Mouse (Mus musculus) thymus, postnatal 25 days (tissue): ENCODE measurements around the gene Smyd3.
A peak's percentile ranks its signal among the peaks of the same experiment; 100 is the strongest.
"Not testable (repeated sequence)": the region's sequence is repeated elsewhere in the genome, so short reads cannot be mapped to it uniquely, and the experiment has no call there.

Experiments
- DNase-seq: peaks from one replicate; pipeline ENCODE4 v3.0.0; 2022

Smyd3 gene

DNA sequence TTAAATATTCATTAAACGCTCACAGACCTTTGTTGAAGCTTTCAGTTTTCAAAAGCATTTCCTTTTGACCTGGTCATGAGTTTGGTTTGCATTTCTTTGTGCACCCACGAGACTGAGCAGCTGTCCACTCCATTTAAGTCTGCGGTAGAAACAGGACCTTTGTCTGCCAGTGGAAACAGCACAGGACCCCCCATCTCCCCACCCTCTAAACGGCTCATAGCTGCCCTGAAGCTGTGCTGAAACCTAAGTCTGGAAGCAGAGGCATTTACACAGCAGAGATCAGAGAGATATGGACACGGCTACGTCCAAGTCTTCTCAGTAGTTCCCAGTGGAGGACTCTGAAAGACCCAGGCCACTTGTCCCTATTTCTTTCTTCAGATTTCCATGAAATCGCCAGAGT is 305.5 kb downstream of the Smyd3 start:
- no peak for DNase-seq

DNA sequence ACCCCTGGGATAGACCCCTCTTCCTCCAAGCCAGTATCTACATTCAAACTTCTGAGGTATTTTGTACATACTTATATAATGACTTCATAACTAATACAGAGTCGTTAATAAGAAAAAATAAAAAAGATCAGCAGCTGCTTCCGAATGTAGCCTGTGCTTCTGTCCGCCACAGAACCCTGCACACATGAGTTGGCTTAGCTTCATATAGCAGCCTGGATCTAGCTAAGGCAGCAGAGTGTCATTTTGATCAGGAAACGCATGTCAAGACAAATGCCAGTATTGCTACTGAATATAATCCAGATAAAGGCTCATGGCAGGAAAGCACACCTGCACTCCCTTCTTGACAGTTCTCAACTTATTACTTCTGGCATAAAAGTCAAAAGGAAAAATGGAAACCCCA is 306.5 kb downstream of the Smyd3 start:
- DNase-seq = no peak

DNA sequence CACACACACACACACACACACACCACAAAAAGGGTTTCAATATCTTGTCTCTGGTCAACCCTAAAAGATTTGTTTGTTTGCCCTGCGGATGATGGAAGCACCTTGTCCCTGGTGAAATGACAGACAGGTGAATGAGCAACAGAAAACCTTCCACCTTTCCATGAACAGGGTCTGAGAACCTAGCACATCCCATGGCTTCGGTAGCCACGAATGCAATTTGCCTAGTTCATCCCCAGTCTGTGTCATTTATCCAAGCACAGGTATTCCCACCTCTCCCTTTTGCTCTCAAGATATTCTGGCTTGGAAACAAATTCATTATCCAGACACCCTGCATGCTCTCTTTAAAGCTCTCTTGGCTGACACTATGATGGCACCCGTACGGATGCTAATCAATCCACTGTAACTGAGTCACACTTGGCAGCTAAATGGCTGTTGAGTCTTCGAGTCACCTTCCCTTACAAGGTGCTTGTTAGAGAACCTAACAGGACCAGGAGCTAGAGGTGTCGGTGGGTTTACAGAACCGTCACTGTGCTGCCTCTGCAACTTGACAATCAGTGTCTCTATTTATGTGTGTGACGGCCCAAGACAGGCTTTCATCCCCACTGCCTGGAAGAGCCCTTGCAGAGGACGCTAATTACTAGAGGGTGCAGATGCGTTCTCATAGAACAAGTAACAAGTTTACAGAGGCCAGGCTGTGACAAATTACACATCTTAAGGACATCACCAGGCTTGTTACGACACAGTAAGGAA is 309.8 kb downstream of the Smyd3 start:
- no peak for DNase-seq

DNA sequence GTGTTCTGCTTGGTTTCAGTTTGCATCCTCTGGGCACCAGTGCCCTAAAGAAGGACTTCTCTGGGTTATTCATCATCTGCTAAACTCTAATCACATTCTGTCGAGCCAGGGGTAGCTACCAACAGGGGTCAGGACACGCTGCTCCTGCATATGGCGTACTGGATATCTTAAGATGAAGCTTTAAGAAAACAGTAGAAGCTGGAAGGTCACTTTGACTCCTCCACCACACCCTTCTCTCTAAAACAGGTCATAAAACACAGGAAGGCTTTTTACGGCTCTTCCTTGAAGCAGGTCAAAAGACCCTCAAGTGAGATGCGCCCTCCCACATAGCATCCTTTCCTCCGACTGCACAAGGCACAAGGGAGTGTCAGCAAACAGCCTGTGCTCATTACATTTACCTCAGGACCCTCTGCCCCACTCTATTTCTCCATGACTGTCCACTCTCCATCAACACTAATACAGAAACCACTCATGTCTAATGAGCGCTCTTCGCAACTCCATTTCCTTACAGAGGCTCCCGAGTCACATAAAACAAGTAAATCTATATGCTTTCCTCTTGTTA is 310.6 kb downstream of the Smyd3 start:
- DNase-seq = no peak

DNA sequence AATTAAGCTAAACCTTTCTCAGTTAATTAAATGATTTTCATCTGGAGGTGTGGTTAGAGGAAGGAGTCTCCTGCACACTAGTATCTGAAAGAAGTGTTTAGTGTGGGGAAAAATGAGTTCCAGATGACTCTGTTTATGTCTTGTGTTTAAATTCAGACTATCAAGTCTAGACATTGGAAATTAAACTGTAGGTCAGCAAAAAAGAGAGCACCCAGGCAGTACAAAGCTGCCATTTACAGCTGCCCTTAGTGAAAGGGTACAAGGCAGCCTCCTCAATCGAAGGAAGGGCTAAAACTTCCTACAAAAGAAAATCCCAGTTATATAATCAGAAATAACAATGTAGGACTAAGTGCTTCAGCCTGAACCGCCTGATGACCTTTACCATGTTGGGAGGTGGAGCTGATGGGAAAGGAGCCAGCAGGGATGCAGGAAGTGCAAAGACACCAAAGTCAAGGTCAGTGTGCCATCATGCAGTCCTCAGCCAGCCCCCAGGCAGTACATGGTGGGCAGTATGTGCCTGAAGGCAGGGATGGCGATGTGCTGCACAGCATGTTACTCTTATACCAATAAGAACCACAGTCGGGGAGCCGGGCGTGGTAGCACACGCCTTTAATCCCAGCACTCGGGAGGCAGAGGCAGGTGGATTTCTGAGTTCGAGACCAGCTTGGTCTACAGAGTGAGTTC is 319.2 kb downstream of the Smyd3 start:
- DNase-seq = no peak

DNA sequence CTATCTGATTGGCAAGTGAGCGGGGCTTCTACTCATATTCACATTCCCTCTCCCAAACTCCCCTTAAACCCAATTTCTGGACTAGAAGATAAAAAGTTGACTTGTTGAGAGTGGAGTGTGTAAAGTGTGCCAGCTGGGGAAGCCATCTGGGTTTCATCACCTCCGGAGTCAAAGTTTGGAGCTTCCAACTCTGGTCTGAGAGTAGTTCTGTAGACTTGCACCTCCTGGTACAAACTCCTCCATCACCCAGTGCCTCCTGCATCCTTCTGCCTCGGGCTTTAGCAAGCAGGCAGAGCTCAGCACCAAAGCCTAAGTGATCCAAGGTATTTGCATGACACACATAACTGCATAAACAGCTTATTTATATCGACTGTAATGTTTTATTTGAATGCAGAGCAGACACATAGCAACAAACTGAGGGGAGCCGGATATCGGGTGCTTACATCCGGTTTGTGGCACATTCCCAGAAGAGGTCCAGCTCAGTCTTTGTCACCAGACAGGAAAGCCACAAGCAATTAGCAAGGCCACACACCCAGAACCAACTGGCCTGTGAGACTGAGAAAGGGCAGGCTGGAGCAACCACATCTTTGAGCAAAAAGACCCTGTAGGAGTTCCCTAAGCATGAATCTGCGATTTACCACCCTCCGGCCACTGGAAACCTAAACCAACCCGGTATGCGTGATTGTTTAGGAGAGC is 319.9 kb downstream of the Smyd3 start:
- no peak for DNase-seq

DNA sequence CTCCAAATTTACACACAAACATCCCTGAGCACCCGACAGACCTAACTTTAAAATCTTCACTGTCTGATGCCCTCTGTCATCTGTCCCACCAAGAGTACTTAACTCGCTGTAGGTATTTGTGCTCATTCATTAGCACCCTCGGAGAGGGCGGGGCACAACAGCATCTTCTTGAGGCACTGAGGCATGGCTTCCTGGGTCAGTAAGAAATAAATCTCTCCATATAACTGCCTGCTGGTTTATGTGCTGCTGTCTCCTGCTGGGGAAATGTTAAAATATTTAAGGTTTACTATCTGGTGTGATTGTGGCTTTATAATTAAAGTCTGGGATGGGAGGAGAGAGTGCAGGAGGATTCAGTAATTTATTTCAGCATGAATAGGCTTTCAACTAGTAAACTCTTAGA is 320.7 kb downstream of the Smyd3 start:
- DNase-seq = no peak

DNA sequence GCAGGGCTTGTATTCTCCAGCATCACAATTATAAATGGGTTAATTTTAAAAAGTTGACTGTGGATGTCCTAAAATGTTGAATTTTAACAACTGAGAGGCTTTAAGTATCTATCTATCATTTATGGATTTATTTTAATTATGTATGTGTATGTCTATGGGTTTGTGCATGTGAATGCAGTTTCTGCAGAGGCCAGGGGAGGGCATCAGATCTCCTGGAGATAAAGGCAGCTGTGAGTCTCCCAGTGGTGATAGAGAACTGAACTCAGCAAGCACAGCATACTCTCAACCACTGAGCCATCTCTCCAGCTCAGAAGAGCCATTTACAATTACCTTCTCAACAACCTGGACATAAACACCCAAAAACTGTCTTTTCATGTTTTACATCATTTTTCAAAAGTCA is 321.4 kb downstream of the Smyd3 start:
- DNase-seq = peak; percentile 26

DNA sequence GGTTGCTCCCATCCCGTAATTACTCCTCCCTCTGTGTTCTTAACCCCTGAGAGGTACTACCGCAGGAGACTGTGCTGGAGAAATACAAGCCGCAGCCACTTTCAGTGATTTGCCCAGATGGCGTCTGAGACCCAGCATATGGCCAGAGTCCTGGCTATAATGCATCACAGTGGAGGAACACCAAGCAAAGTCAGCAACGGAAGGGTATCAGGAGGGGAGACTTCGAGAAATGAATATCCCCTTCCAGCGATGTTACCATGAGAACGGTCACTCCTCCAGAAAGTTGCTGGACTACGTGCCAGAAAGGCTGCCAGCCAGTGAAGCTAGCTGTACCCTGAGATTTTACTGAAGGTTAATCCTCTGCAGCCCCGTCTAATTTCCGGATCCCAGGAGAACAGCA is 325.1 kb downstream of the Smyd3 start:
- no peak for DNase-seq

DNA sequence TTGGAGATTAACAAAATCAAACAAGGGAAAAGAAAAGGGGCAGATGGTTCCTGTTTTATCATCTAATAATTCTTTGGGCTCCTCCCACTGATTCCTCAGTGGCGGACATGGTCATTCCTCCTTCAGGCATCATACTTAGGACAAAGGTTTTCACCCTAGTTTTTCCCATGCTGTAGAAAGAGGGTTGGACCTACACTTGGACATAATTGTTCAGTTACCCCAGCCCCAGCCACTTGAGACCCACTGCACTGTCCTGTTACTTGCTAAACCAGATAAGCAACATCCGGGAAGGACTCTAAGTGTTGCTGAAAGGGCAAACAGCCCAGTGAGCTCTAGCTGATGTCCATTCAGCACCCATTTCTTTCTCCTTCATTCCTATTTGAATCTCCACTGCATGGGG is 327.0 kb downstream of the Smyd3 start:
- no peak for DNase-seq

DNA sequence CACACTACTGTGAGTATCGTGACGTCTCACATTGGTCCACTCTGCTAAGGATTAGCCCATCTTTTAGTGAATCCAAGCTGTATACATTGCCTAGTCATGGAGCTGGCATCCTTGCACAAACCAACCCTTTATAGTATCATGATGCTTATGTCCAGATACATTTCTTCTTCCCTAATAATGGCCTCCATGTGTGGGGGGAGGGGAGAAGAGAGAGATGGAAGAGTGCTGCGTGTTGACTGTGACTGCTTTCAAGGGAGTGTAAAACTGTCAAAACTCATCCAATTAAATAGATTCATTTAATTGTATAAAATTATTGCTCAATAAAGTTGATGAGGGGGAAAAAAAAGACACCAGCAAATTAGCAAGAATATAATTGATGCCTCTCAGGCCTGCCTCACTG is 330.7 kb downstream of the Smyd3 start:
- no peak for DNase-seq

DNA sequence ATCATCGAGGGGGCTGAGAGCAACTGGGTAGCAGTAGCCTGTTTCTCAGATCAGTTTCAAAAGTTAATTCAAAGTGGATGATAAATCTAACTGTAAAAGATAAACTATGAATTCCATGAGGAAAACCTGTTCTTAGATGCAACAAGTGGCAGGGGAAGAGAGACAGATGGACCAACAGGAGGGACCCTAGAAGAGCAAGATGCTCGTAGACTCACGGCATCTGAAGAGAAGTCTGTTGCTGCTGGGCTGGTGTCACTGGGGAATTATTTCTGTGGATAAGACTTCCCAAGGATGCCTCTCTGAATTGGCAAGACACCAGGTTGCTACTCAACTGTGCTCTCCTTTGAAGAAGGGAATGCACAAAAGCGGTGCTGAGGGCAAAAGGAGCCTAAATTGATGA is 333.2 kb downstream of the Smyd3 start:
- DNase-seq = no peak

DNA sequence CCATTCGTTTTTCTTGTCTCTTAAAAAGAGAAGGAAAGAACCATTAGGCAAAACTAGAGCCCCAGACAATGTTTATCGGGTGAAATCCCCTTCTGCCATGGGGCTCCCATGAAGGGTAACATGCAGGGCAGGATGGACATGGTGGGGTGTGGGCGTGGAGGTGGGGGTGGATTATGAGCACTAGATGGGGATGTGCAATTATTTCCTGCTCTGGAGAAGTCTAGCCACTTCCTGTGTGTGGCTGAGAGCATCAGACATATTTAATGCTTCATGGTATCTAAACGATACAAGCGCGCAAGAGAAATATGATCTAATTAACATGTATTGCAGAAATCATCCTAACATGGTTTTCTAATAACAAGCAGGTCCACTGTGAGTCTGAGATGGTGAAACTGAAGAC is 334.3 kb downstream of the Smyd3 start:
- no peak for DNase-seq

DNA sequence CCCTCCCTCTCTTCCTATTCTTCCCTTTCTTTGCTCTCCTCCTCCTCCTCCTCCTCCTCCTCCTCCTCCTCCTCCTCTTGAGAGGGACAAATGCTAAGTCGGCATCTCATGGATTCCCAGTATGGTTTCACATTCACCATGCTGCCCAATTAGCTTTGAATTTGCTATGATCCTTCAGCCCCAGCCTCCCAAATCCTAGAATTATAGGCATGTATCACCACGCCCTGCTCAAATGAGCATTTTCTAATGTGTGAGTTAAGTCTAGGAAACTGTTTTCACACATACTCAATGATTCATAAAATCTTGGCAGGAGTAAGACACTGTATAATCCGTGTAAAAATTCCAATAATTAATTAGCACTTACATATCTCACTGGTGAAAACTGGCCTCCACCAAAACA is 337.3 kb downstream of the Smyd3 start:
- no peak for DNase-seq

DNA sequence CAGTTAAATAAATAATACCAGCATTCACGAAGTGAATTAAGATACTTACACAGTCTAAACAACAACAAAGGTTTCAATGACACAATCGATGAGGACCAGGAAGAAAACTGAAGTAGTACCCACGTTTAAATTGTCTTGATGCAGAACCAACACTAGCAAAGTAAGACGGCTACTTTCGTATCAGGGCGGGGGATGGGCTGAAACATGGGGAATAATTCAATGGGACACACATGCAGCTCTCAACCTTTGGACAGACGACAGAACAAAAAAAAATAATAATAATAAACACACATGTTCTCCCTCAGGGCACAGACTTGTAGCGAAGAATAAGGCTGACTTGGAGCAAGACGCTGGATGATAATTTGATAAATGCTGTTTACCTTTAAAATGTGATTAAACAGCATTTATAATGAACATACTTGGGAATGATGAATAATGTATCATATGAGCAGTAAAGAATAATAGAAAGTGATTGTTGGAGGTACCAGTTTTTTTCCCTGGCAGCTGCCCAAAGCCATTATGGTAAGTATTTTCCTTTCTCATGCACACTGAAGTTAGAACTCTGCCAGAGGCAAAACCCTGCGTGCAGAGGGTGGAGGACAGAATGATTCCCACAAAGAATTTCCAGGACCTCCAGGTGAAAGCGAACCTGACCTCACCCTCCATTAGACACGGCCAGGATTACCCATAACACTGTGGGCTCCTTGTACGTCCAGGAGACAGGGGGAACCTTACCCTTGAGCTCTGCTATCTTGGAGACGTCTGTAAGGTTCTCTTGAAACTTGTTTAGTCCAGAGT is 340.8 kb downstream of the Smyd3 start:
- no peak for DNase-seq

DNA sequence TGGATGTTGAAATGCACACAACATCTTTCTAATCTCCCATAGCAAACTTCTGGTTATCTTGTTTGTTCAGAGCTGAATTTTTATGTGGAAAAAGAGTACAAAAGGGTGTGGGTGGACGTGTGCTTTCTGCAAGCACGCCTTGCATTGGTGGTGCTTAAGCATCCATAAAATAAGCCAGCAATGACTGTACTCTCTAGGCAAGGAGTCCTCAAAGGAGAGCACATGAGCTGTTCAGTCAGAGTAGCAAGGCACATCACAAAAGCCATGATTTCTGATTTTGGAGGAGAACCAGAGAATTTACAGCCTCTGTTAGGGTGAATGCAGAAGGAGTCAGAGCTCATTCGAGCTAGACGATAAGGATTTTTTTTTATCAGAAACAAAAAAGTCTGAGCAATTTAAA is 343.6 kb downstream of the Smyd3 start:
- DNase-seq = no peak

DNA sequence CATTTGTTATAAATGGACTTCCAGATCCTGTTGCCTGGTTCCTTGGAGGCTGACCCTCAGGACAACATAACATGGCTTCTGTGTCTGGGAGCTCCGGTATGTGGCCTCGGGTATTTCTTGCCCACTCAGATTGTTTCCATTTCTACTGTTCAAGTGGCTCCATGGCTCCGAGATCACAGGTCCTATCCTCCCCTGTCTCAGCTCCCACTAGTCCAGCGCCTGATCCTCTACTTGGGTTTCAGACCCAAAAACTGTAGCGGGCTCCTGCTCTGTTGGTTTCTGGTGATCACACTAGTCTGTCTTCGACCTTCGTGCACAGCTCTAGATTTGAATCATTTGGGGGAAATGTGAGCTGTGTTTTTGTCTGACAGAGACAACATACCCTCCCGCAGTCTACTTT is 347.3 kb downstream of the Smyd3 start:
- DNase-seq = no peak

DNA sequence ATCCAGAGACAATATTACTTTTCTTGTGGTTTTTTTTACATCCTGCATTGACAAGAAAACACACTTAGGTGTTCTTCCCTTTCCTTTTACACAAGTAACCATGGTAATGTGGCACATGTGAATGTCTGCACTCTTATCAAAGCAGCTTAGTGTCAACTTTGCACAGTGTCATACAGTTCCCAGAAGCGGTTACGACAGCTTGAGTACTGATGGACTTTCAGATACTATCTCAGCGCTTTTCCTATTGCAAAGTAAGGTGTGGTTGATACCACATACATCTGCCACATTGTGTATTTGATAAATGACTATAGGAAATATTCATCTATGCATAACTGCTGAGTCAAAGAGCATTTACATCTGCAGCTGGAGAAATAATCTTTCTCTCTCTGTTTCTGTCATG is 348.1 kb downstream of the Smyd3 start:
- peak; percentile 28 for DNase-seq

DNA sequence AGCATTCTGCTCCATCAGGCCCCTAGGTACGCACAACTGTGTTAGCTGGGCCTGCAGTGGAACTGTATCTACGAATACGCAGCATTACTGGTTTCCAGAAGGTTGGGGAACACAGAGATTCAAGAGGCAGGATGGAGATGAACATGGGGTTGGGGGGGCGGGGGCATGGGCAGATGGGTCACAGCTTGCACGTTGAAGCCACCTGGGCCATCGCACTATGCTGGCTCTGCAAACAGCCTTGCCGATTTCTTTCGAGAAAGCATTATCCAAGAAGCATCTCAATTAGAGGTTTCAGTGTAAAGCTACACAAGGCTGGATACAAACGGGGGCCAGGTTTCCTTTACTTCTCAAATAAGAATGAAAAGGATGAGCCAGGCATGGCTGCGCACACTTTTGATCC is 348.7 kb downstream of the Smyd3 start:
- peak; percentile 43 for DNase-seq

DNA sequence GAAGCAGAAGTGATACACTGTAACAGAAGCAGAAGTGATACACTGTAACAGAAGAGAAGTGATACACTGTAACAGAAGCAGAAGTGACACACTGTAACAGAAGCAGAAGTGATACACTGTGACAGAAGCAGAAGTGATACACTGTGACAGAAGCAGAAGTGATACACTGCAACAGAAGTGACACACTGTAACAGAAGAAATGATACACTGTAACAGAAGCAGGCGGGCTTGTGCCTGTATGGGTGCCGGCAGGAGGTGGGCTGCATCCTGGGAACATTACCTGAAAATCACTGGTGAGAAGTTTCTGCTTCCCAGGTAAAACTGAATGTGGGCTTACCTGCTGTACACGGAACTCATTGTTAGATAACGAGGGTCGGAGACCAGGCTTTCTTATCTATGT is 353.6 kb downstream of the Smyd3 start:
- not testable (repeated sequence) for DNase-seq

DNA sequence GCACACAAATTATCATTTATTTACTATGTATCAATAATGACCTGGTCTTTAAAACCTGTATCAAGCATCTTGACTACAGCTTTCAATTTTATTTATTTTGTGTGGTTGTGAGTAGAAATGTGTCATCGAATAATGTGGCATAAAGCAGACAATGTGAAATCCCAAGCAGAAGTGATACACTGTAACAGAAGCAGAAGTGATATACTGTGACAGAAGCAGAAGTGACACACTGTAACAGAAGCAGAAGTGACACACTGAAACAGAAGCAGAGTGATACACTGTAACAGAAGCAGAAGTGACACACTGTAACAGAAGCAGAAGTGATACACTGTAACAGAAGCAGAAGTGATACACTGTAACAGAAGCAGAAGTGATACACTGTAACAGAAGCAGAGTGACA is 355.1 kb downstream of the Smyd3 start:
- DNase-seq = not testable (repeated sequence)

DNA sequence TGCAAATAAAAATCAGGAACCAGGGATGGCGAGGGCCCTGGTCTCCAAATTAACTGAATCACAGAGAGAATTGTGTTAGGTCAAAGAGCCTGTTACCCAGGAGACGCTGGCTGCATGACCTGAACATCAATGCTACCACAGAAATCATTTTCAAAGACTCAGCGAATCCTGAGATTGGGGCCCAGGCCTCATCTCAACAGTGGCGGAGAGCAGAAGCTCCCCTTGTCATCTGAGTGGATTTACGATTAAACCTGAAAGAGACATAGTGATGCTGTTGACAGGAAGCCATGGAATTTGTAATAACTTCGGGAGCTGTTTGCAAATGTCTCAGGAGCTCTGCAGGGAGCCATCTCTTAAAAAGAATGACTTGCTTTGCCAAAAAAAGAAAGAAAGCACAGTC is 355.9 kb downstream of the Smyd3 start:
- no peak for DNase-seq

DNA sequence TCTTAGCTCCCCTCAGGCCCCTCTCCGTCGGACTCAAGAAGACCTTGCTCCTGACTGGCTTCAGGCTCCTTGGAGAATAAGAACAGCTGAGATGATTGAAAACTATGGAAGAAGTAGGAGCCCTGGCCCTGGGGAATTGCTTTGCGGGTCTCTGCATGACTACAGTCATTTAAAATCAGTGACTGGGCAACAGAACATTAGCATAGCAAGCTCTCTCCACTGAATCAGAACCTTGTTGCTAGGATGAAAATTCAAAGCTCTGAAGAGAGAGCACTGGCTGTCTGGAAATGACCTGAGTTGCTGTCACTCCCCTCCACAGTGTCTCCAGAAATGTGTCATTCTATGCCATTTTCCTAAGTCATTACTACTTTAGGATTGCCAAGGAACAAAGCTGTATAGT is 357.1 kb downstream of the Smyd3 start:
- no peak for DNase-seq
